Mouse (Mus musculus) heart, postnatal 0 days (tissue): ENCODE results near the gene Map2k1. TPM values are rescaled to one million over a fixed set of nuclear protein-coding genes. Genes with fewer than 3 reads are reported as not detected.

Experiments used
- ATAC-seq: fragments of 200-750 bp; cut with Nextera tagmentation; 2 replicates; pipeline ENCODE4 v1.8.0; 2017; ENCODE audit warnings: low read depth, moderate number of reproducible peaks, moderate library complexity; ENCODE audit not compliant: insufficient read depth
- DNase-seq: peaks from one replicate; pipeline ENCODE4 v3.0.0-alpha.2; 2016; ENCODE audit warnings: low spot score
- H3K27ac ChIP-seq: fragments of 300-500 bp; sonication (generic); 2 replicates; pipeline ENCODE4 v1.5.1; 2014; ENCODE audit warnings: low read depth, mild to moderate bottlenecking
- H3K27me3 ChIP-seq: fragments of 300-500 bp; sonication (generic); 2 replicates; pipeline ENCODE4 v1.6.1; 2014; ENCODE audit warnings: low read length, mixed read lengths; ENCODE audit not compliant: control insufficient read depth, insufficient read depth
- H3K36me3 ChIP-seq: fragments of 300-500 bp; sonication (generic); replicated peaks from 2 replicates; pipeline ENCODE4 v1.6.1; 2014; ENCODE audit warnings: low read length, mixed read lengths; ENCODE audit not compliant: control insufficient read depth, insufficient read depth
- H3K4me1 ChIP-seq: fragments of 300-500 bp; sonication (generic); 2 replicates; pipeline ENCODE4 v1.6.1; 2014; ENCODE audit warnings: antibody characterized with exemption; ENCODE audit not compliant: control insufficient read depth, insufficient read depth
- H3K4me2 ChIP-seq: fragments of 300-500 bp; sonication (generic); 2 replicates; pipeline ENCODE4 v1.6.1; 2014; ENCODE audit warnings: low read depth, mild to moderate bottlenecking, low read length, moderate library complexity
- H3K4me3 ChIP-seq: fragments of 300-500 bp; sonication (generic); 2 replicates; pipeline ENCODE4 v1.5.1; 2014; ENCODE audit warnings: low read depth, low read length
- H3K9ac ChIP-seq: fragments of 300-500 bp; sonication (generic); replicated peaks from 2 replicates; pipeline ENCODE4 v1.6.1; 2014; ENCODE audit warnings: low read depth, low read length, mixed read lengths
- H3K9me3 ChIP-seq: fragments of 300-500 bp; sonication (generic); replicated peaks from 2 replicates; pipeline ENCODE4 v1.6.1; 2016; ENCODE audit warnings: low read length; ENCODE audit not compliant: control insufficient read depth
- CTCF ChIP-seq: IDR thresholded peaks from 2 replicates; pipeline ENCODE4 v1.5.1; 2016; ENCODE audit warnings: antibody characterized with exemption, control low read depth, low read depth
- EP300 ChIP-seq: IDR thresholded peaks from 2 replicates; pipeline ENCODE4 v1.6.1; 2016; ENCODE audit warnings: antibody characterized with exemption, low read depth
- WGBS: fragments of 180-500 bp; shearing (Covaris S2); extraction: QIAGEN DNeasy Blood & Tissue Kit; methylation state at CpG from one replicate; pipeline ENCODE4 v1.1.7; 2014; 5-methylcytosine and 5-hydroxymethylcytosine counted together
- polyA plus RNA-seq: library from polyadenylated mRNA; unstranded; fragments of >200 nt; fragmentation: Nextera tagmentation; extraction: Ambion mirVana; gene quantifications from 2 replicates; pipeline ENCODE4 v1.2.1, GENCODE M21; 2015
- total RNA-seq: library from RNA; depleted of rRNA; stranded (reverse); fragments of >200 nt; gene quantifications from 2 replicates; pipeline ENCODE4 v1.2.3, GENCODE M21; 2014; ENCODE audit warnings: low replicate concordance

Gene Map2k1
- total and polyA plus RNA-seq, 2 experiments from 2014 or later: 57.7 to 110 TPM

GRCm38 (mm10) chr9:64233656-64234055, 19.8 kb downstream of the Map2k1 start:
- TF ChIP-seq CTCF (no peak), EP300 (no peak)
- H3K27me3 ChIP-seq: no peaks in the 10 kb centered on the region
- ATAC-seq: no peak; the same call in 1 of the 2 replicates
- no peaks in the 10 kb centered on the region for H3K36me3 ChIP-seq
- no peaks in the 10 kb centered on the region for H3K9me3 ChIP-seq
- H3K4me1 ChIP-seq: peaks cover 18% of the 10 kb centered on the region; the same call in 1 of the 2 replicates
- DNase-seq: no peak
- no peak overlapping the region for H3K4me2 ChIP-seq
- H3K4me3 ChIP-seq: no peak overlapping the region
- WGBS: 69% methylated on average over 5 of the region's 5 CpGs
- no peak overlapping the region for H3K9ac ChIP-seq
- 0 out of 2 replicates have a peak overlapping the region, but pooled peaks have one; percentile 56 for H3K27ac ChIP-seq

- peak overlapping the region; percentile 57 for H3K27ac ChIP-seq
- 43% methylated on average over 9 of the region's 9 CpGs for WGBS
- no peak overlapping the region for H3K9ac ChIP-seq
- TF ChIP-seq CTCF (no peak), EP300 (no peak)
- peaks cover 24% of the 10 kb centered on the region for H3K4me1 ChIP-seq
- DNase-seq: peak; percentile 35
- no peak overlapping the region for H3K4me3 ChIP-seq
- H3K9me3 ChIP-seq: no peaks in the 10 kb centered on the region
- H3K36me3 ChIP-seq: no peaks in the 10 kb centered on the region
- peak; percentile 57; the same call in 1 of the 2 replicates for ATAC-seq
- H3K4me2 ChIP-seq: peak overlapping the region; percentile 29
- H3K27me3 ChIP-seq: no peaks in the 10 kb centered on the region
Observed at GRCm38 (mm10) chr9:64232257-64232957, 21.0 kb downstream of the Map2k1 start.

- Histone ChIP-seq H3K27ac (peak overlapping the region; percentile 57), H3K9me3 (no peaks in the 10 kb centered on the region), H3K4me3 (no peak overlapping the region), H3K9ac (0 out of 2 replicates have a peak overlapping the region, but pooled peaks have one; percentile 23), H3K27me3 (no peaks in the 10 kb centered on the region), H3K36me3 (no peaks in the 10 kb centered on the region), H3K4me1 (peaks cover 24% of the 10 kb centered on the region), H3K4me2 (0 out of 2 replicates have a peak overlapping the region, but pooled peaks have one; percentile 14)
- DNase-seq (no peak), ATAC-seq (no peak)
- TF ChIP-seq EP300 (no peak), CTCF (no peak)
- 68% methylated on average over 3 of the region's 3 CpGs for WGBS
Observed at GRCm38 (mm10) chr9:64231674-64232073, 21.8 kb downstream of the Map2k1 start.

GRCm38 (mm10) chr9:64231171-64231570, 22.3 kb downstream of the Map2k1 start:
- ATAC-seq: 0 out of 2 replicates have a peak, but pooled peaks have one; percentile 30
- 0 out of 2 replicates have a peak overlapping the region, but pooled peaks have one; percentile 23 for H3K9ac ChIP-seq
- H3K4me3 ChIP-seq: no peak overlapping the region
- peak; percentile 22 for DNase-seq
- 22% methylated on average over 5 of the region's 5 CpGs for WGBS
- H3K27me3 ChIP-seq: no peaks in the 10 kb centered on the region
- no peak for TF ChIP-seq EP300
- TF ChIP-seq CTCF: no peak
- H3K4me1 ChIP-seq: peaks cover 24% of the 10 kb centered on the region
- no peaks in the 10 kb centered on the region for H3K9me3 ChIP-seq
- no peaks in the 10 kb centered on the region for H3K36me3 ChIP-seq
- 0 out of 2 replicates have a peak overlapping the region, but pooled peaks have one; percentile 14 for H3K4me2 ChIP-seq
- H3K27ac ChIP-seq: peak overlapping the region; percentile 57

- no peak overlapping the region for H3K27ac ChIP-seq
- no peak overlapping the region for H3K4me2 ChIP-seq
- no peaks in the 10 kb centered on the region for H3K9me3 ChIP-seq
- TF ChIP-seq CTCF (no peak), EP300 (no peak)
- no peak overlapping the region for H3K9ac ChIP-seq
- H3K4me1 ChIP-seq: peaks cover 28% of the 10 kb centered on the region
- no peak for ATAC-seq
- no peak for DNase-seq
- H3K4me3 ChIP-seq: no peak overlapping the region
- no peaks in the 10 kb centered on the region for H3K27me3 ChIP-seq
- no peaks in the 10 kb centered on the region for H3K36me3 ChIP-seq
Observed at GRCm38 (mm10) chr9:64228972-64229371, 24.5 kb downstream of the Map2k1 start.
